Mouse (Mus musculus) liver, embryonic 16.5 days (tissue): ENCODE measurements at regions not wholly inside any gene's neighbourhood (a gene's known extent, or its start where the extent isn't known, plus 50 kb on each side); places are given as distances from the start of the nearest gene placed in this dataset.

Experiments used
- ATAC-seq: fragments of 200-750 bp; cut with Nextera tagmentation; 2 replicates; pipeline ENCODE4 v1.8.0; 2017; ENCODE audit warnings: low read depth, mild to moderate bottlenecking, moderate number of reproducible peaks, moderate library complexity
- H3K27ac ChIP-seq: fragments of 300-500 bp; sonication (generic); 2 replicates; pipeline ENCODE4 v1.5.1; 2014; ENCODE audit warnings: mild to moderate bottlenecking, low read length
- H3K27me3 ChIP-seq: fragments of 300-500 bp; sonication (generic); 2 replicates; pipeline ENCODE4 v1.6.1; 2014; ENCODE audit warnings: low read depth, low read length, mixed read lengths; ENCODE audit not compliant: control insufficient read depth, insufficient read depth
- H3K36me3 ChIP-seq: fragments of 300-500 bp; sonication (generic); 2 replicates; pipeline ENCODE4 v1.6.1; 2014; ENCODE audit warnings: mild to moderate bottlenecking; ENCODE audit not compliant: control insufficient read depth, insufficient read depth
- H3K4me1 ChIP-seq: fragments of 300-500 bp; sonication (generic); 2 replicates; pipeline ENCODE4 v1.6.1; 2014; ENCODE audit warnings: low read depth, low read length, mixed read lengths; ENCODE audit not compliant: control insufficient read depth
- H3K4me2 ChIP-seq: fragments of 300-500 bp; sonication (generic); 2 replicates; pipeline ENCODE4 v1.6.1; 2014; ENCODE audit warnings: low read depth, low read length, mixed read lengths
- H3K4me3 ChIP-seq: fragments of 300-500 bp; sonication (generic); 2 replicates; pipeline ENCODE4 v1.5.1; 2014; ENCODE audit warnings: low read depth, mild to moderate bottlenecking, low read length
- H3K9ac ChIP-seq: fragments of 300-500 bp; sonication (generic); 2 replicates; pipeline ENCODE4 v1.6.1; 2014; ENCODE audit warnings: low read depth, low read length
- H3K9me3 ChIP-seq: fragments of 300-500 bp; sonication (generic); replicated peaks from 2 replicates; pipeline ENCODE4 v1.6.1; 2016; ENCODE audit warnings: low read length; ENCODE audit not compliant: control insufficient read depth
- WGBS: fragments of 180-500 bp; shearing (Covaris S2); extraction: QIAGEN DNeasy Blood & Tissue Kit; methylation state at CpG from one replicate; pipeline ENCODE4 v1.1.7; 2014; ENCODE audit not compliant: insufficient replicate concordance; 5-methylcytosine and 5-hydroxymethylcytosine counted together

DNA sequence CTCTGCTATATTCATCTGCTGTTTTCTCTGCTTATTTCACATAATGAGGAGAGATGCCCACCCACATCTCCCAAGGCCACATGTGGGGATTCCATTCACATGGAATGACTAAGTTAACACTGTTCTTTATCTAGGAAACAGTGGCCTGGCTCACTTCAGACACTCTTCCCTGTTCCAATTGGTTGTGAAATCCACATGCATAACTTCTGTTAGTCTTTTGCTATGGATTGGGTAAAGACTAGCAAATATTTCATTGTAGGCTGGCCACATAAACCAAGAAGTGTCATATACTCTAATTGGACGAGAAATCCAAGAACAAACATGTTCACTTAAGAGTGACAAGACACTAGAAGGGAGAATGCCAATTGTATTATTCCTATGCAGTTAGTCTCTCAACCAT lies 133.4 kb upstream of the Adamts9 start:
- WGBS: 47% methylated on average over 1 of the region's 1 CpGs
- no peaks in the 10 kb centered on the region for H3K36me3 ChIP-seq
- no peaks in the 10 kb centered on the region for H3K27me3 ChIP-seq
- H3K27ac ChIP-seq: no peak overlapping the region
- H3K4me1 ChIP-seq: no peaks in the 10 kb centered on the region
- H3K9me3 ChIP-seq: no peaks in the 10 kb centered on the region
- no peak overlapping the region for H3K4me3 ChIP-seq
- H3K4me2 ChIP-seq: no peak overlapping the region
- no peak overlapping the region for H3K9ac ChIP-seq
- no peak for ATAC-seq

DNA sequence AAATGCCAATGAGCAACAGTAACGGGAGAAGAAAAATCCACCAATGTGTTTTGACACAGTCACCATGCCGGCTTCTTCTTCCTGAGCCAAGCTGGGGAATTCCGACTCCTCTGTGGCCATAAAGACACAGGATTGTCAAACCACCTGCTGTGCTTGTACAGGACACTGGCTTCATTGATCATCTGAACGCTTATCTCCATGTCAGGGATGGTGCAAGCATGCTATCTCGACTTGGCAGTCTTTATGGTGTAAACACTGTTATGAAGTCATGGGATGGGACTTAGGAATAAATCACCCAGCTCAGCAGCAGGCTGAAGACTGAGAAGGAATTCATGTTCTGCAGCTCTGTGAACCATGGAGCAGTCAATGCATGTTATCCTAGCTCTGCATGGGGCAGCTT lies 132.6 kb upstream of the Adamts9 start:
- H3K36me3 ChIP-seq: no peaks in the 10 kb centered on the region
- H3K4me2 ChIP-seq: no peak overlapping the region
- H3K9ac ChIP-seq: no peak overlapping the region
- H3K4me3 ChIP-seq: no peak overlapping the region
- H3K4me1 ChIP-seq: no peaks in the 10 kb centered on the region
- 44% methylated on average over 5 of the region's 5 CpGs for WGBS
- no peaks in the 10 kb centered on the region for H3K9me3 ChIP-seq
- no peaks in the 10 kb centered on the region for H3K27me3 ChIP-seq
- H3K27ac ChIP-seq: no peak overlapping the region
- no peak for ATAC-seq

DNA sequence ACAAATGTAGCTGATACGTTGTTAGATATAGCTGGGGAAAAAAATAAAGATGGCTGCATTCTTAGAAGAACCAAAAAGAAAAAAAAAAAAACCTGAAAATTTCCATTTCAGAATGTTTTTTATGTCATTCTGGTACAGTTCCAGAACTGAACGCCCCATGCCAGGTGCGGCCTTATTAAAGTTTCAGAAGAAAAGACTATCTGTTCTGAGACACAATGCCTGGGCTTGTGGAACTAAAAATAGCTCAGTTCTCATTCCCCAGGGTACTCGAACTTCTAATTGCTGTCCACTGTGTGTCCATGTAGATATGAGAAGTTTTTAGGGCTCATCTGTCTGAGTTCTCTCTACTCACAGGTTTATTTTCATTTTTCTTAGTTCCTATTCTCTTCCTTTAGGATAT lies 131.7 kb upstream of the Adamts9 start:
- Histone ChIP-seq H3K4me3 (no peak overlapping the region), H3K27me3 (no peaks in the 10 kb centered on the region)

DNA sequence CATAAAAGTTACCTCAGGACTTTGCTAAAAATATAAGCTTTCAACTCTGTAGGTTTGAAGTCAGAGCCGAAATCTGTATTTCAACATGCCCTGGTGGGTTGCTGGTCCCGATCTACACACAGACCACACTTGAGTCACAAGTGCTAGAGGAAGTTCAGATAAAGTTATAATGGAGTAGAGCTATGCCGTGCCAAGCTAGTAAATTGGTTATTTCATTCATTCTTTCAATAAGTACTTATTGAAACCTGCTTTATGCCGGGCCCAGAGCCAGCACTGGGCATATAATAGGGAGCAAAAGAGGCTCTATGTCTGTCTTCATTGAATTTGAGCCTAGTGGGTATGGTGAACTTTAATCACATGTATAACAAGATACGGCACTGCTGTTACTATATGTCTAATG lies 127.6 kb upstream of the Adamts9 start:
- Histone ChIP-seq H3K27me3 (no peaks in the 10 kb centered on the region), H3K27ac (no peak overlapping the region), H3K4me1 (no peaks in the 10 kb centered on the region), H3K36me3 (no peaks in the 10 kb centered on the region), H3K4me2 (no peak overlapping the region), H3K4me3 (no peak overlapping the region), H3K9ac (no peak overlapping the region), H3K9me3 (no peaks in the 10 kb centered on the region)
- WGBS: 58% methylated on average over 5 of the region's 5 CpGs
- ATAC-seq: no peak

More for the DNA sequence above, 131.7 kb upstream of the Adamts9 start:
- Histone ChIP-seq H3K9me3 (no peaks in the 10 kb centered on the region), H3K4me2 (no peak overlapping the region), H3K4me1 (no peaks in the 10 kb centered on the region), H3K36me3 (no peaks in the 10 kb centered on the region), H3K27ac (no peak overlapping the region), H3K9ac (no peak overlapping the region)
- no peak for ATAC-seq
- 64% methylated on average over 4 of the region's 4 CpGs for WGBS

DNA sequence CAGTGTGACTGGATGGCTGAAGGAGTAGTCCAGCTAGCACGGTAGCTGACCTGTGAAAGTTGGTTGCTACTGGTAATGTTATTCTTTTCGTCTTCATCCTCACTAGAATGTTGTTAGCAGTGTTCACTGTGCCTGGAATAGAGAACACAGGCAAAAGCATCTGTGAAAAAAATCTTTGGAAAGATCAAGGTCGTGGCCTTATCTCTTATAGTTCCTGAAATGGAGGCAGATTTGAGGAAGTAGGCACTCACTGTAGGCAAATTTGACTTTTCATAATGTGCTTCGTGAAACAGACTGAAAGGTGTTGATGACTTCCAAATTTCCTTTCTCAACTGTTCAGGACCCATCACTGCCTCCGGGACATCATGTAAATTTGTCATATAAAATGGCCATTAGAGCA lies 124.5 kb upstream of the Adamts9 start:
- Histone ChIP-seq H3K4me1 (no peaks in the 10 kb centered on the region), H3K4me2 (no peak overlapping the region), H3K9me3 (no peaks in the 10 kb centered on the region), H3K36me3 (no peaks in the 10 kb centered on the region), H3K9ac (no peak overlapping the region), H3K27ac (no peak overlapping the region), H3K4me3 (no peak overlapping the region), H3K27me3 (no peaks in the 10 kb centered on the region)
- no peak for ATAC-seq
- WGBS: 38% methylated on average over 5 of the region's 5 CpGs

DNA sequence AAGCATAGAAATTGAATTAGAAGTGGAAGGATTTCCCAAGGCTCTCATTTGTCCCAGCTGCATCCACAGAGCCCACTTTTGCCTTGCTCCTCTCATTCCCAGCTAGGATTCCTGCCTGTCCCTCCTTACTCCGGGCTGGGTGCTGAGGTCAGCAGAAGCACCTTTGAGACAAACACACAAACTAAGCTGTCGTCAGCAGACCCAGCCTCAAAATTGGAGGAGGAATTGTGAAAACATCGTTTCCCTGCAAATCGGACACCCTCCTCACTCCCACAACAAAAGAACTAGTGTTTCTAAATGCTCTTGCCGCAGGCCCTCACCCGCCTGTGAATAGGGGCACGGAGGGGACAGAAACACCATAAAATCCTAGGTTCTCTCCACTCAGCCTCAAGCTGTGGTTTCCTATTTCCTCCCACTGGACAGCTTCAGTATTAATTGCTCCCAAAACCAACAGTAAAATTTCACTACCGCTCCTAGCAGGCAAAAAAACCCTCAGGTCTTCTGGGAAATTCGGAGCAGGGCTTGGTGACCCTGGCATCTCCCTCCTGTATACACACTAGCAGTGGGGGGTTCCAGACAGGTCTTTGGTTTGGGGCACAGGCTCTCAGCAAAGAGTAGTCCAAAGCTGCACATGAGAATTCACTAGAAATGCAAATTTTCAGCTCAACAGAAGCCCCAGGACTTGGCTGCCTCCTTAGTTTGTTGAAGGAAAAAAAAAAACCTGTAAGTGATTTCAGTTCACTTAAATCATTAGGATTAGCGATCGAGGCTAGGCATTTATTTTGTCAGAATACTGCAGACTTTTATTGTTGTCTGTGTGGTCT lies 123.5 kb upstream of the Adamts9 start:
- no peaks in the 10 kb centered on the region for H3K4me1 ChIP-seq
- H3K4me3 ChIP-seq: no peak overlapping the region
- no peaks in the 10 kb centered on the region for H3K9me3 ChIP-seq
- H3K27ac ChIP-seq: no peak overlapping the region
- no peak overlapping the region for H3K9ac ChIP-seq
- H3K4me2 ChIP-seq: no peak overlapping the region
- no peaks in the 10 kb centered on the region for H3K36me3 ChIP-seq
- 24% methylated on average over 11 of the region's 11 CpGs for WGBS
- ATAC-seq: no peak
- H3K27me3 ChIP-seq: no peaks in the 10 kb centered on the region

DNA sequence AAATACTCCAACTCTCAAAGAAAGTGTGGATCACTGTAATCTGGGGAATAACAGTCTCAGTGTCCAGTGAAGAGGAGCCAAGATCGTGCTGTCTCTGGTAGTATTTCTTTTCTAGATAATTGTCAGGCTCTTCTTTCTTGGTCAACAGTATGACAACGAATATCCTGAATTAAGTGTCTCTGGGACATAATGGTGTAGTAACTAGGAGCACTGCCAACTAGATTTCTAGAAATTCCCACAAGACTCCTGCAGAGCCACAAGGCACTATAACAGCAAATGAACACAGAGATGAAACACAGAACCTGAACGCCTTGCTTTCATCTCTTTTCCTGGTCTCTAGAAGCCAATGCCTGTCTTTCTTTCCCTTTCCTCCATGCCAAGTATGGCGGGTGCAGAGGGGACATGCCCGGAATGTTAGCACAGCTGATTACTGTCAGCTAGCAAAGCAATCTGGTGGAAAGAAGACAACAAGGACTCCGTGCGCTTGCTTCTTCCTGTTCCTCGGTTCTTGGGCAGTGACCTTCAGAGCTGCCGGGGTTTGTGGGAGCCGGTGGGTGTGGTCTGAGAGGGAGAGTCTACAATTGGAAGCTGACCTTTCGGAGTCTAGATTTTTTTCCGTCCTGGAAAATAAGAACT lies 122.7 kb upstream of the Adamts9 start:
- 30% methylated on average over 12 of the region's 12 CpGs for WGBS
- H3K27ac ChIP-seq: no peak overlapping the region
- no peak overlapping the region for H3K4me2 ChIP-seq

DNA sequence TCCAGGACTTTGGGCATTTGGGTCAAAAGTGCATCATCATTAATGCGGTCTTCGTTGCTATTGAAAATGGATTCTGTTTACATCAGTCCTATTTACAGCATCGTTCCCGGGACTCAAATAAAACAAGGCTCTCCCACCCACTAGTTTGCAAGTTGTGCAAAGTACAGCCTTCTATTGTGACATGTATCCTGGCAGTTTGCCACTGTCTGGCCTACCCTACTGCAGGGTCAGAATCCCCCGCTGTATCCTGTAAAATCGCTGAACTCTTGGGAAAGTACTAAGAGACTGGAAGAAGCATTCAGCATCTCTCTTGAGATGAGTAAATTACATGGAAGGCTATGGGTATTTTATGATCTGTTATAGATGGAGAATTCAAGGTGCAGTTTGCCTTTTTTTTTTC lies 122.1 kb upstream of the Adamts9 start:
- H3K4me1 ChIP-seq: no peaks in the 10 kb centered on the region
- WGBS: 69% methylated on average over 6 of the region's 6 CpGs
- no peak overlapping the region for H3K4me2 ChIP-seq
- no peak overlapping the region for H3K27ac ChIP-seq
- no peak overlapping the region for H3K4me3 ChIP-seq
- no peaks in the 10 kb centered on the region for H3K36me3 ChIP-seq
- H3K27me3 ChIP-seq: no peaks in the 10 kb centered on the region
- no peaks in the 10 kb centered on the region for H3K9me3 ChIP-seq
- no peak for ATAC-seq
- no peak overlapping the region for H3K9ac ChIP-seq

More for the DNA sequence above, 122.7 kb upstream of the Adamts9 start:
- no peaks in the 10 kb centered on the region for H3K36me3 ChIP-seq
- ATAC-seq: no peak
- no peak overlapping the region for H3K4me3 ChIP-seq
- H3K9me3 ChIP-seq: no peaks in the 10 kb centered on the region
- no peaks in the 10 kb centered on the region for H3K27me3 ChIP-seq
- H3K9ac ChIP-seq: no peak overlapping the region
- H3K4me1 ChIP-seq: no peaks in the 10 kb centered on the region

DNA sequence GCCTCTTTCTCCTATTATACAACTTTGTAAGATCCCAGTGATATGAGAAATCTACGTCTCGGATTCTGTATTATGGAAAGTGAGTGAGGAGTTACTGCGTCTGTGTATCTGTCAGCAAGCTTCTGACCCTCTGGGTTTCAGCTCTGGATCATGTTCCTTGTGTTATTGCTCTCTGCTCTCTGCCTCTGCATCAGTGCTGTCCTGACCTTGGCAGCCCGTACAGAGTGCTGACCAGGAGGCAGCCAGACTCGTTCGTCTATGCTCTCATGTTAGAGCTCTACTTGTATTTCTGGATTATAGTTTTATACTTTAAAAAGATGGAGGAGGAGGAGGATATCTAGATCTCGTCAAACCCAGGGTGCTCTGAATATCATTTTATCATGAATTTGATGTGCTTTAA lies 121.1 kb upstream of the Adamts9 start:
- ATAC-seq: no peak
- no peak overlapping the region for H3K9ac ChIP-seq
- no peak overlapping the region for H3K27ac ChIP-seq
- 57% methylated on average over 7 of the region's 7 CpGs for WGBS
- H3K4me3 ChIP-seq: no peak overlapping the region
- H3K9me3 ChIP-seq: no peaks in the 10 kb centered on the region
- H3K4me2 ChIP-seq: no peak overlapping the region
- no peaks in the 10 kb centered on the region for H3K36me3 ChIP-seq
- no peaks in the 10 kb centered on the region for H3K4me1 ChIP-seq
- no peaks in the 10 kb centered on the region for H3K27me3 ChIP-seq
